Mouse (Mus musculus): ENCODE measurements around the gene Gm20388. TPM values are rescaled to one million over a fixed set of nuclear protein-coding genes. Genes with fewer than 3 reads are reported as not detected.

Gene Gm20388
- polyA plus RNA-seq, 1 experiment from 2014 or later: 7.4 TPM

DNA sequence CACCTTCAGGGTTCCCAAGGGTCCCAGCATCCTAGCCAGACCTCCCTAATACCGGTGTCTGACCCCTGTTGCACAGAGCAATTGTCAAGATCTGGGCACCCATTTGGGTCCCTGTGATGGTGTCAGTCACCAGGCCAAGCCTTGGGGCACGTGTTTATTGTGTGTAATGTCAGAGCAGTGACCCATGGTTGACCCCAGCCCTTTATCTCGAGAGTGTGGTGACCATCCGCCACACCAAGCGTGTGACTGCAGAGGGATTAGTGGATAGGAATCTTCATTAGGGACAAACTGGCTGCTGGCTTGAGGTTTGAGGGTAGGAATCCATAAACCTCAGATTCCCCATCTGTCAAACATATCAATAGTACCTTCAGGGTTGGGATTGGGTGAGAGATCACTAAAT is 2758.7 kb downstream of the Gm20388 start:
- 54% methylated on average over 5 of the region's 5 CpGs for WGBS

DNA sequence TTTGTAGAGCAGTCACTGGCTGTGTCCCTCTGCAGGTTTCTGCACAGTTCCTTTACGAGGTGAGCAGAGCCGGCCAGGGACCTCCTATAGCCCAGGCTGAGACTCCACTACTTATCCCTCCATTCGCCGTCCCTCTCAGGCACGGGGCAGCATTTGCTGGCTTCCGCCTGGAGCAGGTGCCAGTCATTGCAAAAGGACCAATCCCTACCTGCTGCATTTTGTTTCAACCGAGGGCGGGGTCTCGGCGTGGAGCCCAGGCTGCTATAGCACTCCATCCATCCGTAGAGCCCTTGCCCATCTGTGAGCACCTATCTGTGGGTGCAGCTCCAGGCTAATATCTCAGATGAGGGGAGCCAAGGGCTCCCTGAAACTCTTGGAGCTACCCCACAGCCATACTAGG is 2759.4 kb downstream of the Gm20388 start:
- no peak for ATAC-seq (ENCODE audit: insufficient read depth, low FRiP score)
- no peaks in the 10 kb centered on the region for H3K36me3 ChIP-seq (ENCODE audit: control insufficient read depth, insufficient read depth, low read length)

More for the DNA sequence above, 2758.7 kb downstream of the Gm20388 start:
- Histone ChIP-seq H3K4me2 (ENCODE audit: low read depth, low read length) (no peak overlapping the region), H3K36me3 (ENCODE audit: control insufficient read depth, insufficient read depth, low read length) (no peaks in the 10 kb centered on the region), H3K9ac (ENCODE audit: low read length) (no peak overlapping the region), H3K27ac (ENCODE audit: low read length) (no peak overlapping the region), H3K4me1 (ENCODE audit: control insufficient read depth, insufficient read depth, low read length) (peaks cover 32% of the 10 kb centered on the region), H3K4me3 (replicated peaks; ENCODE audit: low read length) (no peak overlapping the region), H3K27me3 (ENCODE audit: control insufficient read depth, insufficient read depth, low read length) (no peaks in the 10 kb centered on the region), H3K9me3 (replicated peaks; ENCODE audit: control insufficient read depth, low read length) (no peaks in the 10 kb centered on the region)
- ATAC-seq (ENCODE audit: insufficient read depth, low FRiP score): no peak

DNA sequence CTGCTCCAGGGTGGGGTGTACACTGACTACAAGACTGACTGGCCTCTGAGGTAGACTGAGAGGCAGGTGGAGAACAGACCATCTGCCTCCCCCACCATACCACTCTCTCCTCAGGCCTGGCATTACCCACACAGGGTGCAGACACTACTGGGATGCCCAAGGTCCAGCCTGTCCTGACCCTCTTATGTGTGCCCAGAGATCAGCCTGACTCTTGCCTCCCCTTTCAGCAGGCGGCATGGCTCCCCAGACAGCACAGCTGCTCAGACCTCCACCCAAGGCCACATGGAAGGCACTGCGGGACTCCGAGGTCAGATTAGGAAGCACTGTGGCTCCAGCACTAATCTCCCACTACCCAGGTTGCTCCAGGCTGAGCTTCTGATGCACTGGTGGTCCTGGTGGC is 2760.1 kb downstream of the Gm20388 start:
- no peaks in the 10 kb centered on the region for H3K9me3 ChIP-seq (replicated peaks; ENCODE audit: control insufficient read depth, low read length)
- no peak overlapping the region for H3K4me2 ChIP-seq (ENCODE audit: low read depth, low read length)
- no peak for ATAC-seq (ENCODE audit: insufficient read depth, low FRiP score)
- peaks cover 22% of the 10 kb centered on the region for H3K4me1 ChIP-seq (ENCODE audit: control insufficient read depth, insufficient read depth, low read length)
- no peak overlapping the region for H3K4me3 ChIP-seq (replicated peaks; ENCODE audit: low read length)
- H3K36me3 ChIP-seq (ENCODE audit: control insufficient read depth, insufficient read depth, low read length): no peaks in the 10 kb centered on the region
- no peaks in the 10 kb centered on the region for H3K27me3 ChIP-seq (ENCODE audit: control insufficient read depth, insufficient read depth, low read length)
- no peak overlapping the region for H3K9ac ChIP-seq (ENCODE audit: low read length)
- 64% methylated on average over 3 of the region's 3 CpGs for WGBS
- no peak overlapping the region for H3K27ac ChIP-seq (ENCODE audit: low read length)

More for the DNA sequence above, 2759.4 kb downstream of the Gm20388 start:
- WGBS: 28% methylated on average over 11 of the region's 11 CpGs
- H3K27me3 ChIP-seq (ENCODE audit: control insufficient read depth, insufficient read depth, low read length): no peaks in the 10 kb centered on the region
- H3K4me1 ChIP-seq (ENCODE audit: control insufficient read depth, insufficient read depth, low read length): peaks cover 30% of the 10 kb centered on the region
- no peak overlapping the region for H3K27ac ChIP-seq (ENCODE audit: low read length)
- no peak overlapping the region for H3K4me2 ChIP-seq (ENCODE audit: low read depth, low read length)
- no peak overlapping the region for H3K4me3 ChIP-seq (replicated peaks; ENCODE audit: low read length)
- no peaks in the 10 kb centered on the region for H3K9me3 ChIP-seq (replicated peaks; ENCODE audit: control insufficient read depth, low read length)
- H3K9ac ChIP-seq (ENCODE audit: low read length): no peak overlapping the region

DNA sequence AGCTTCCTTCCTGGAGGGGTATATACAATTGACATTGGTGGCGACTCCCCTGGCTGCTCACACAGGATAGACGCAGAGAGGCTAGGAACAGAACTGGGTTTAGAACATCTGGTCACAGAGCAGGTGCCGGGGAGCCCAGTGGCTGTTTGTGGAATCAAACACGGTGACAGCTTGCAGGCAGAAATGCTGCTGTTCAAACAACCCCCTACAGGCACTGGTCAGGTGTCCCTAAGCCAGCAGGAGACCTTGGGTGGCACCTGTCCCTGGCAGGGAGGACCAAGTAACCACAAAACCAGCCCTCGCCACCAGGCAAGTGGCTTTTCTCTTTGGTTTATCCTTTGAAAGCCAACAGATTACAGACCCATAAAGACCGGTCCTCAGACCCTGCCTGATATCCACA is 2761.3 kb downstream of the Gm20388 start:
- no peak for ATAC-seq (ENCODE audit: insufficient read depth, low FRiP score)
- 61% methylated on average over 6 of the region's 6 CpGs for WGBS
- peaks cover 3% of the 10 kb centered on the region; the same call in 1 of the 2 replicates for H3K27me3 ChIP-seq (ENCODE audit: control insufficient read depth, insufficient read depth, low read length)

DNA sequence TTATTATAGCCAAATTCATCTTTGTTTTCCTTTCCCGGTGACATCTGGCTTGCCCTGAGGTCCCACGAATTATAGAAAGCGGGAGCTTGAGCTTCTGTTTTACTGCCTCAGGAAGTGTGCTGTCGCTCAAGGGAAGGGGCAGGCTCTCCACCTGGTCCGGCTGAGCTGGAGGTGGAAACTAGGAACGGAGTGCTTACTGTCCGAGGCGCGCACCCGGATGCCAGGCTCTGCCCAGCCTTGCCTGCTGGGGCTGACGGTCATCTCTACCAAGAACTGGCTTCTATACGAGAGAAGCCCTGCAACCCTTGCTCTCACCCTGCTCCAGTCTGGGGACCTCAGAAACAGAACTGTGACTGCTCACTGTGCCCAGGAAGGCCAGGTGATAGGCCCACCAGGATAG is 2763.3 kb downstream of the Gm20388 start:
- Histone ChIP-seq H3K27me3 (ENCODE audit: control insufficient read depth, insufficient read depth, low read length) (peaks cover 11% of the 10 kb centered on the region; the same call in 1 of the 2 replicates), H3K4me1 (ENCODE audit: control insufficient read depth, insufficient read depth, low read length) (0 out of 2 replicates have a peak, but pooled peaks cover 8% of the 10 kb centered on the region), H3K36me3 (ENCODE audit: control insufficient read depth, insufficient read depth, low read length) (no peaks in the 10 kb centered on the region), H3K4me2 (ENCODE audit: low read depth, low read length) (no peak overlapping the region), H3K9ac (ENCODE audit: low read length) (no peak overlapping the region), H3K4me3 (replicated peaks; ENCODE audit: low read length) (no peak overlapping the region), H3K9me3 (replicated peaks; ENCODE audit: control insufficient read depth, low read length) (no peaks in the 10 kb centered on the region), H3K27ac (ENCODE audit: low read length) (no peak overlapping the region)
- WGBS: 76% methylated on average over 12 of the region's 12 CpGs
- ATAC-seq (ENCODE audit: insufficient read depth, low FRiP score): no peak

More for the DNA sequence above, 2761.3 kb downstream of the Gm20388 start:
- H3K9me3 ChIP-seq (replicated peaks; ENCODE audit: control insufficient read depth, low read length): no peaks in the 10 kb centered on the region
- H3K4me2 ChIP-seq (ENCODE audit: low read depth, low read length): no peak overlapping the region
- H3K27ac ChIP-seq (ENCODE audit: low read length): no peak overlapping the region
- no peak overlapping the region for H3K9ac ChIP-seq (ENCODE audit: low read length)
- H3K36me3 ChIP-seq (ENCODE audit: control insufficient read depth, insufficient read depth, low read length): no peaks in the 10 kb centered on the region
- no peak overlapping the region for H3K4me3 ChIP-seq (replicated peaks; ENCODE audit: low read length)
- H3K4me1 ChIP-seq (ENCODE audit: control insufficient read depth, insufficient read depth, low read length): peaks cover 13% of the 10 kb centered on the region

DNA sequence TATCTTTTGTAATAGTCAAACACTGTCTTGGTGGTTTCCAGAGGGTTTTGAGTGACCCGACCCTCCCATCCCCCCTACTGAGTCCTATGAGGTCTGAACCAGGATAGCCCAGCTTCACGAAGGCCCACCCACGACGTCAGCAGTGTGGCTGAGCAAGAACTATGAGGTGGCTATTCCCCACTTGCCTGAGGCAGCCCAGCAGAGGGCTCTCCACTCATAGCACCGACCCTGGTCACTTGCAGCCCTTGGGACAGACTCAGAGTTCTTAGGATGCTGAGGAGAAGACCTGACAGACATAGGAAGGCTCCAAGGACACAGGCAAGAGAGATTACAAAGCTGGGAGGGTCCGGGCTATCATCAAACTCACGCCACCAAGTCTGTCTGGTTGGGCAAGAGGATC is 2764.4 kb downstream of the Gm20388 start:
- Histone ChIP-seq H3K4me1 (ENCODE audit: control insufficient read depth, insufficient read depth, low read length) (0 out of 2 replicates have a peak, but pooled peaks cover 8% of the 10 kb centered on the region), H3K9ac (ENCODE audit: low read length) (no peak overlapping the region), H3K27ac (ENCODE audit: low read length) (no peak overlapping the region), H3K4me2 (ENCODE audit: low read depth, low read length) (no peak overlapping the region), H3K4me3 (replicated peaks; ENCODE audit: low read length) (no peak overlapping the region), H3K27me3 (ENCODE audit: control insufficient read depth, insufficient read depth, low read length) (peaks cover 21% of the 10 kb centered on the region), H3K36me3 (ENCODE audit: control insufficient read depth, insufficient read depth, low read length) (no peaks in the 10 kb centered on the region), H3K9me3 (replicated peaks; ENCODE audit: control insufficient read depth, low read length) (no peaks in the 10 kb centered on the region)
- ATAC-seq (ENCODE audit: insufficient read depth, low FRiP score): no peak
- 42% methylated on average over 7 of the region's 7 CpGs for WGBS

DNA sequence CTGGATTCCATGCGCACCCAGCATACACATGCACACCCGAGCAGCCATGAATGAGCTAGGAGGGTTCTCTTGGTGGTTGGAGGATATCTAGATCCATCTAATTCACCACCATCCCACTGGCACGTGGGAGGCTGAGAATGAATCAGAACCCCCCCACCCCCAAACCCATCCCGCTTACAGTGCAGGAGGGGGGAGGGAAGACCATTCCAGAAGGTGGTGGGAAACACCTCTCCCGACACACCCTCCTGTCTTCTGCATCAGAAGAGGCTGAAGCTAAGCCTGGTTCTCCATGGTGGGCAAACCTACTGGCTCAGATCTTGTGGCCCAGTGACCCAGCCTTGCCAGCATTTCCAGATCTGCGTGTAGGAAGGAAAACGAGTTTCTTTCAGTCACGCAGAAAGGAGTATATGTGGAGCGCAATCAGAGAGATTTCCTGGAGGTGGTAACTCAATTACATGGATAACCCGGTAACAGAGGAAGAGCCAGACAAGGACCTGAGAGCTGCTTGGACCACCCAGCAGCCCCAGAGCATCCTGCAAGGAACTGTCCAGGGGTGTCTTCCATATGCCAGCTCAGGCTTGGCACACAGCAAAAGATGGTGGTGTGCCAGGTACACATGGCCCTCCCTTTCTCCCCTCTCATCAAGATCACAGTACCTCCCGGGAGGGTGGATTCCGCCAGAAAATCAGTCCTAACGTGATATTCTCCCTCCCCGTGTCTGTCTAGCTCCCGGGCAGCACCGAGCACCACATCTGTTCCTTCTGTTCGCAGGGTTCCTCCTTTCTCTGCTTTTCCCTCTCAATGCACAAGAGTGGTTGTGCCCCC is 2765.2 kb downstream of the Gm20388 start:
- no peak overlapping the region for H3K27ac ChIP-seq (ENCODE audit: low read length)
- no peak for ATAC-seq (ENCODE audit: insufficient read depth, low FRiP score)
- 80% methylated on average over 17 of the region's 17 CpGs for WGBS
- 0 out of 2 replicates have a peak, but pooled peaks cover 8% of the 10 kb centered on the region for H3K4me1 ChIP-seq (ENCODE audit: control insufficient read depth, insufficient read depth, low read length)
- H3K9me3 ChIP-seq (replicated peaks; ENCODE audit: control insufficient read depth, low read length): no peaks in the 10 kb centered on the region
- no peaks in the 10 kb centered on the region for H3K36me3 ChIP-seq (ENCODE audit: control insufficient read depth, insufficient read depth, low read length)
- peak overlapping the region; percentile 94 for H3K4me2 ChIP-seq (ENCODE audit: low read depth, low read length)
- no peak overlapping the region for H3K9ac ChIP-seq (ENCODE audit: low read length)
- H3K27me3 ChIP-seq (ENCODE audit: control insufficient read depth, insufficient read depth, low read length): peaks cover 28% of the 10 kb centered on the region
- peak overlapping the region; percentile 77; the same call in 1 of the 2 replicates for H3K4me3 ChIP-seq (replicated peaks; ENCODE audit: low read length)

DNA sequence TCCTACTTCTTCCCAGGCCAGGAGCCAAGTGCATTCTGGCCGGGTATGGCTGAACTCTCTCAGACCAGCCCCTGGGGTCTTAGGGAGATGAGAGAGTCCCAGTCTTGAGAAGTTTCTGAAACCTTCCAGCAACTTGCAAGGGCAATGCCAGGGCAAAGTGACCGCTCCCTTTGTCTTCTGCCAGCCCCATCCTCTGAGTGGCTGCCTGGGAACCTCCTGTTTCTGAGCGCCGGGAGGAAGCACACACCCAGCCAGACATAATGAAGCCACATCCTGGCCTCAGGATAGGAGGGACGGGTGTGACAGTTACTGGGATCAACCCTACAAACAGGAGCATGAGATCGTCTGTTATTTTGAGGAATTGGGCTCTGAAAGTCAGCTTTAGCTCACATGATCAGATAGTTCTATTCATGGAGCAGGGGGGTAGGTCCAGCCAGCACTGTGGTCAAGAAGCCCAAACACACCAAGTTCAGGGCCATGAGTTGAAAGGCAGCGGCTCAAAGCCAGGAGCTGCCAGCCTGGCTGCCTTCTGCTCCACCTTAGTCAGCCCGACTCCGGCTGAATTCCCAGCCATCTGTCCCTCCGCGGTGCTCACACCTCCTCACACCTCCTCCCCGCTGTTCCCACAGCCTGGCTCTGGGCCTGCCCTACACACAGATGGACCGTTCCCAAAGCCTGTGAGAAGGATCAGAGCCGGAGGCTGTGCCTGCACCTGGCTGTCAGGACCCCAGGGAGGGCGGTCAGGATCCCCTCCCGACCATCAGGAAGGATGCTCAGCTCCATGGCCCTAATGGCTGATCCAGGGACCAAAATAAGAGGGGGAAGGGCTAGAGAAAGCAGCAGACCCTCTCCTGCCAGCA is 2766.2 kb downstream of the Gm20388 start:
- ATAC-seq (ENCODE audit: insufficient read depth, low FRiP score): no peak
- WGBS: 17% methylated on average over 16 of the region's 16 CpGs
- H3K27me3 ChIP-seq (ENCODE audit: control insufficient read depth, insufficient read depth, low read length): peaks cover 31% of the 10 kb centered on the region
- H3K4me1 ChIP-seq (ENCODE audit: control insufficient read depth, insufficient read depth, low read length): 0 out of 2 replicates have a peak, but pooled peaks cover 8% of the 10 kb centered on the region
- peak overlapping the region; percentile 77 for H3K4me3 ChIP-seq (replicated peaks; ENCODE audit: low read length)
- peak overlapping the region; percentile 78 for H3K9ac ChIP-seq (ENCODE audit: low read length)
- no peaks in the 10 kb centered on the region for H3K36me3 ChIP-seq (ENCODE audit: control insufficient read depth, insufficient read depth, low read length)
- H3K27ac ChIP-seq (ENCODE audit: low read length): peak overlapping the region; percentile 8
- no peaks in the 10 kb centered on the region for H3K9me3 ChIP-seq (replicated peaks; ENCODE audit: control insufficient read depth, low read length)
- H3K4me2 ChIP-seq (ENCODE audit: low read depth, low read length): peak overlapping the region; percentile 94
